Mouse (Mus musculus): ENCODE measurements around the gene Ndufc1. TPM values are rescaled to one million over a fixed set of nuclear protein-coding genes. Genes with fewer than 3 reads are reported as not detected.
"Not testable (repeated sequence)": the region's sequence is repeated elsewhere in the genome, so short reads cannot be mapped to it uniquely, and the experiment has no call there.

The Ndufc1 gene
- polyA plus RNA-seq, 1 experiment from 2014 or later = 780 TPM

- ATAC-seq = no peak
- no peak overlapping the region for H3K9ac ChIP-seq (replicated peaks)
- peaks cover 27% of the 10 kb centered on the region for H3K4me1 ChIP-seq (ENCODE audit: insufficient read depth)
- TF ChIP-seq EP300 (IDR thresholded peaks at IDR 0.05; ENCODE audit: low read depth) (no peak), CTCF (IDR thresholded peaks at IDR 0.05; ENCODE audit: low read depth) (no peak)
- no peak overlapping the region for H3K4me2 ChIP-seq (ENCODE audit: low read depth, low read length)
- no peaks in the 10 kb centered on the region for H3K36me3 ChIP-seq (replicated peaks; ENCODE audit: insufficient read depth, low read length)
- H3K27ac ChIP-seq (ENCODE audit: low read depth) = no peak overlapping the region
- H3K4me3 ChIP-seq (ENCODE audit: low read depth, low read length) = no peak overlapping the region
- 89% methylated on average over 7 of the region's 7 CpGs for WGBS (ENCODE audit: insufficient replicate concordance)
- no peak for DNase-seq
- H3K9me3 ChIP-seq (ENCODE audit: low read length) = no peaks in the 10 kb centered on the region
- H3K27me3 ChIP-seq (ENCODE audit: insufficient read depth, low read length) = no peaks in the 10 kb centered on the region
Measured at GRCm38 (mm10) chr3:51412457-51412856, 3.7 kb upstream of the Ndufc1 start.

GRCm38 (mm10) chr3:51407870-51408560, 773 bp downstream of the Ndufc1 start:
- no peak for TF ChIP-seq EP300 (IDR thresholded peaks at IDR 0.05; ENCODE audit: low read depth)
- TF ChIP-seq CTCF (IDR thresholded peaks at IDR 0.05; ENCODE audit: low read depth) = no peak
- Histone ChIP-seq H3K9ac (replicated peaks) (peak overlapping the region; percentile 88), H3K36me3 (replicated peaks; ENCODE audit: insufficient read depth, low read length) (peaks cover 16% of the 10 kb centered on the region), H3K27ac (ENCODE audit: low read depth) (peak overlapping the region; percentile 92), H3K9me3 (ENCODE audit: low read length) (no peaks in the 10 kb centered on the region), H3K4me3 (ENCODE audit: low read depth, low read length) (peak overlapping the region; percentile 90), H3K27me3 (ENCODE audit: insufficient read depth, low read length) (no peaks in the 10 kb centered on the region), H3K4me2 (ENCODE audit: low read depth, low read length) (peak overlapping the region; percentile 80), H3K4me1 (ENCODE audit: insufficient read depth) (peaks cover 12% of the 10 kb centered on the region)
- ATAC-seq (no peak; the same call in 1 of the 2 replicates), DNase-seq (no peak)
- 21% methylated on average over 20 of the region's 20 CpGs for whole genome bisulfite sequencing (ENCODE audit: insufficient replicate concordance)

GRCm38 (mm10) chr3:51402628-51403027, 6.2 kb downstream of the Ndufc1 start:
- Histone ChIP-seq H3K27ac (ENCODE audit: low read depth) (no peak overlapping the region), H3K4me3 (ENCODE audit: low read depth, low read length) (no peak overlapping the region), H3K4me1 (ENCODE audit: insufficient read depth) (peaks cover 3% of the 10 kb centered on the region), H3K9ac (replicated peaks) (no peak overlapping the region), H3K9me3 (ENCODE audit: low read length) (no peaks in the 10 kb centered on the region), H3K27me3 (ENCODE audit: insufficient read depth, low read length) (0 out of 2 replicates have a peak, but pooled peaks cover 3% of the 10 kb centered on the region), H3K36me3 (replicated peaks; ENCODE audit: insufficient read depth, low read length) (peaks cover 21% of the 10 kb centered on the region), H3K4me2 (ENCODE audit: low read depth, low read length) (no peak overlapping the region)
- no peak for TF ChIP-seq CTCF (IDR thresholded peaks at IDR 0.05; ENCODE audit: low read depth)
- no peak for TF ChIP-seq EP300 (IDR thresholded peaks at IDR 0.05; ENCODE audit: low read depth)
- WGBS (ENCODE audit: insufficient replicate concordance) = 86% methylated on average over 12 of the region's 12 CpGs
- ATAC-seq = no peak
- no peak for DNase-seq

- not testable (repeated sequence) for H3K4me1 ChIP-seq (ENCODE audit: insufficient read depth); H3K27me3 ChIP-seq (ENCODE audit: insufficient read depth, low read length); ATAC-seq; H3K27ac ChIP-seq (ENCODE audit: low read depth); H3K9me3 ChIP-seq (ENCODE audit: low read length); H3K4me3 ChIP-seq (ENCODE audit: low read depth, low read length); DNase-seq; H3K4me2 ChIP-seq (ENCODE audit: low read depth, low read length); H3K9ac ChIP-seq (replicated peaks)
- 57% methylated on average over 4 of the region's 4 CpGs for WGBS (ENCODE audit: insufficient replicate concordance)
- peak; percentile 21; the same call in 1 of the 2 replicates for TF ChIP-seq CTCF (IDR thresholded peaks at IDR 0.05; ENCODE audit: low read depth)
- H3K36me3 ChIP-seq (replicated peaks; ENCODE audit: insufficient read depth, low read length) = peaks cover 21% of the 10 kb centered on the region
Measured at GRCm38 (mm10) chr3:51402054-51402453, 6.7 kb downstream of the Ndufc1 start.

- H3K9me3 ChIP-seq (ENCODE audit: low read length) = no peaks in the 10 kb centered on the region
- no peak overlapping the region for H3K9ac ChIP-seq (replicated peaks)
- H3K4me2 ChIP-seq (ENCODE audit: low read depth, low read length) = no peak overlapping the region
- no peak overlapping the region for H3K27ac ChIP-seq (ENCODE audit: low read depth)
- peaks cover 9% of the 10 kb centered on the region; the same call in 1 of the 2 replicates for H3K27me3 ChIP-seq (ENCODE audit: insufficient read depth, low read length)
- H3K36me3 ChIP-seq (replicated peaks; ENCODE audit: insufficient read depth, low read length) = peaks cover 14% of the 10 kb centered on the region; the same call in 1 of the 2 replicates
- DNase-seq (no peak), ATAC-seq (no peak)
- TF ChIP-seq CTCF (IDR thresholded peaks at IDR 0.05; ENCODE audit: low read depth) = no peak
- TF ChIP-seq EP300 (IDR thresholded peaks at IDR 0.05; ENCODE audit: low read depth) = no peak
- H3K4me1 ChIP-seq (ENCODE audit: insufficient read depth) = peaks cover 11% of the 10 kb centered on the region
- WGBS (ENCODE audit: insufficient replicate concordance) = 77% methylated on average over 10 of the region's 10 CpGs
- H3K4me3 ChIP-seq (ENCODE audit: low read depth, low read length) = no peak overlapping the region
Measured at GRCm38 (mm10) chr3:51400682-51401081, 8.1 kb downstream of the Ndufc1 start.

GRCm38 (mm10) chr3:51399531-51399930, 9.3 kb downstream of the Ndufc1 start:
- Histone ChIP-seq H3K9me3 (ENCODE audit: low read length) (no peaks in the 10 kb centered on the region), H3K4me2 (ENCODE audit: low read depth, low read length) (no peak overlapping the region), H3K4me3 (ENCODE audit: low read depth, low read length) (no peak overlapping the region), H3K4me1 (ENCODE audit: insufficient read depth) (peaks cover 11% of the 10 kb centered on the region), H3K27ac (ENCODE audit: low read depth) (no peak overlapping the region), H3K27me3 (ENCODE audit: insufficient read depth, low read length) (peaks cover 9% of the 10 kb centered on the region; the same call in 1 of the 2 replicates), H3K9ac (replicated peaks) (0 out of 2 replicates have a peak overlapping the region, but pooled peaks have one; percentile 7), H3K36me3 (replicated peaks; ENCODE audit: insufficient read depth, low read length) (peaks cover 10% of the 10 kb centered on the region; the same call in 1 of the 2 replicates)
- DNase-seq (no peak), ATAC-seq (no peak)
- TF ChIP-seq CTCF (IDR thresholded peaks at IDR 0.05; ENCODE audit: low read depth) (no peak), EP300 (IDR thresholded peaks at IDR 0.05; ENCODE audit: low read depth) (no peak)
- 51% methylated on average over 4 of the region's 4 CpGs for WGBS (ENCODE audit: insufficient replicate concordance)
